Mouse (Mus musculus): ENCODE data around the gene Vsx2. TPM values are rescaled to one million over a fixed set of nuclear protein-coding genes. Genes with fewer than 3 reads are reported as not detected.
A peak's percentile ranks its signal among the peaks of the same experiment; 100 is the strongest.
"Not testable (repeated sequence)": the region's sequence is repeated elsewhere in the genome, so short reads cannot be mapped to it uniquely, and the experiment has no call there.

Gene Vsx2
- 5.4 and 10.1 TPM in 2 replicates for polyA plus RNA-seq (2015; fragmentation: Nextera tagmentation; extraction: Ambion mirVana)

DNA sequence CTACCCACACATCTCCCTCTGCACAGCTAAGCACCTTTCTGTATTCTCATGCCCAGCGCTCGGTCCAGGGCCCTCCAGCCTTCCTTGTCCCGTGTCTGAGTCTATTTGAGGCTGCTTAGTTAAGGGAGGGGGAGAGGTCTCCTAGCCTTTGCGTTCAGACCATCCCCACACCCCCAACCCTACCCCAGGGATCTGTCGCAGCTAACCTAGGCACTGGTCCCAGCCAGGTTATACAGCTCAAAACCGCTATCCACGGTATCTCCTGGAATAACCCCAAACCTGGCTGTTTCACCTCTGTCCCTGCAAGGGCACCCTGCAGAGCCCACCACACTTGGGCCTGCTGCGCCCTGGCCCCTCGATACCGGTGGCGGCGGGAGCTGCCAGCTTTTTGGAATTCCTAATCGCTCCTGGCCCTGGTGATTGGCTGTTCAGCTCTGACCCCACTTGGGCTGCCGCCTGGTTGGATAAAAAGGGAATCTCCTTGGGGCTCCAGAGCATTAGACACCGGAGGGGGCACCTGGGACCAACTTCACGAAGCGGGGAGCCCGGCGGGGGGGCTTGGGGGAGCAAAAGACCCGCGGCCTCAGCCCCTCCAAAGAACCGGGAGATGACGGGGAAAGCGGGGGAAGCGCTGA lies at the start of gene Vsx2:
TSS of gene Vsx2 (plus strand) at position 427 of the 635 bp plus-strand sequence.
- Histone ChIP-seq H3K4me3 (peak within 1 kb of the TSS; percentile 21), H3K36me3 (no peaks in the 10 kb centered on the region), H3K9ac (no peak within 1 kb of the TSS), H3K9me3 (no peaks in the 10 kb centered on the region), H3K27me3 (peaks cover 96% of the 10 kb centered on the region), H3K27ac (no peak within 1 kb of the TSS), H3K4me2 (peak within 1 kb of the TSS; percentile 17), H3K4me1 (replicated peaks) (peaks cover 15% of the 10 kb centered on the region)
- 2% methylated on average over 25 of the region's 25 CpGs for WGBS
- ATAC-seq (ENCODE audit: low FRiP score), result 0 out of 2 replicates have a peak, but pooled peaks have one; percentile 28

DNA sequence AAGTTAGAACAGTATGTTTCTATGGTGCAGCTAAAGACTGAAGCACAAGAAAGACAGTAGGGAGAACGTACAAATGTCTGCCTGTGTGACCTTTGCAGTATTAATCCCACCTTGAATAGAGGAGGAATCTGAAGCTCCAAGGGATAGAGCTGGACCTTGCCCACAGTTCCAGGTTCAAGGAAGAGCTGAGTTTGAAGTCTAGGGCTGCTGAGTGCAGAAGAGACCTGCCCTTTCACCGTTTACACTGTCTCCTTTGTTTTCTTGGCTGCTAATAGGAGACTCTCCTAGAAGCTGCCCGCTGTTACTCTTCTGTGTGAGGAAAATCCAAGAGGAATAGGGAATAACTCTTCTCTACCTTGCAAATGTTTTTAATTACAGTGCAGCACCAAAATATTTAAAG lies 45.8 kb upstream of the Vsx2 start:
- Histone ChIP-seq H3K9ac (no peak overlapping the region), H3K27me3 (peaks cover 60% of the 10 kb centered on the region), H3K36me3 (no peaks in the 10 kb centered on the region), H3K4me3 (no peak overlapping the region), H3K27ac (no peak overlapping the region), H3K4me1 (replicated peaks) (peaks cover 12% of the 10 kb centered on the region), H3K9me3 (no peaks in the 10 kb centered on the region), H3K4me2 (no peak overlapping the region)
- no peak for ATAC-seq (ENCODE audit: low FRiP score)
- 64% methylated on average over 3 of the region's 3 CpGs for WGBS

DNA sequence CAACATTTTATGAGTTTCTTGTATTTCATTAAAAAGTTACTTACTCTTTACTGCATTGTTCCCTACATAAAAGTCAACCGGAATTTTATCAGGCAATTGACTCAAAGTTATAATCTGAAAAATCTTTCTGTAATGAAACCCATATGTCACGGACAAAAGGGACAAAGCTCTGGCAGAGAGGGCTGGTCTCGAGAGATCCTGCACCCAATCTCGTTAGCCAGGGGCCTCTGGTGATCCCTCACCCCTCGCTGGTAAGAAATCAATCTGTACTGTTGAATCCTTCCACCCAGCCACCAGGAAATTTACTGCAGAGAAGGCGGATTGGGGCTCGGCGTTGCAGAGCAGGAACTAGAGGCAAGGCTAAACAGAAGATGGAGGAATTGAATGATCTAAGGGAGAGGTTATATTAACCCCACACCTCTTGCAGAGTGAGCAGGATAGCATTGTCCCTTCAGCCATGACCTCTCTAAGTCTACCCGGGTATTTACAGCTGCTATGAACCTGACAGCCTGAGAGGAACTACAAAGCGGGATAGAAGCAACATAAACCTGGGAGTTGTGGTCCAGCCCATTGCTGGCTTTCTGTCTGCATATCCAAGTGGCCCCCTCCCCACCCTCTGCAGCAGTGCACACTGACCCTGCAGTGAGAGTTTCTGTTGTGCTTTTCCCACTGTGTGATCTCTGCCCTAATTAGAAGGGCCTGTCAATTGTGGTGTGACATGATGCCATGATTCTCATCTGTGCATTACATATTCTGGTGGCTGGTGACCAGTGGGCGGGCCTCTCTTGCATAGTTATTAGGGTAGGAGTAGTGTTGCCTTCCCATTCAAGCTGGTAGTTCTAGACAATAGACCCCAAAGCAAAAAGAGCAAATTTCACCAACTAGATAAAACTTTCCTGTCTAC lies 45.2 kb upstream of the Vsx2 start:
- H3K27ac ChIP-seq, result no peak overlapping the region
- H3K36me3 ChIP-seq, result no peaks in the 10 kb centered on the region
- ATAC-seq (ENCODE audit: low FRiP score), result no peak
- 65% methylated on average over 11 of the region's 11 CpGs for WGBS
- no peak overlapping the region; the same call in 1 of the 2 replicates for H3K9ac ChIP-seq
- H3K4me2 ChIP-seq, result no peak overlapping the region
- H3K4me1 ChIP-seq (replicated peaks), result peaks cover 12% of the 10 kb centered on the region
- peaks cover 67% of the 10 kb centered on the region for H3K27me3 ChIP-seq
- H3K9me3 ChIP-seq, result no peaks in the 10 kb centered on the region
- H3K4me3 ChIP-seq, result no peak overlapping the region

DNA sequence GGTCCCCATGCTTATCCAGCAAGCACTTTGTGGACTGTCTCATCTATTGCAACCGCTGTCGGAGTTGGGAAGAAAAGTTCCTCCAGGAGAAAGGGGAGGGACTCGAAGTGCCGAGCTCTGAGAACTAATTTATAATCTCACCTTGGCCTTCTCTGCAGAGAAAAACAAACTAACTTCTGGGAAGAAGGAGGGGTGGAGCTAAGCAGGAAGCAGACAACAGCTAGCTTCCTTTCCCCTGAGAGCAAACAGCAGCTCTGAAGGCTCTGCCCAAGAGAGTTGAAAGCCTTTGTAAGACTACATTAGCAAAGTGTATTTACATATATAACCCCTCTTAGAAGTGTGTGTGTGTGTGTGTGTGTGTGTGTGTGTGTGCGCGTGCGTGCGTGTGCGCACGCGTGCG lies 44.1 kb upstream of the Vsx2 start:
- H3K36me3 ChIP-seq, result no peaks in the 10 kb centered on the region
- no peaks in the 10 kb centered on the region for H3K9me3 ChIP-seq
- H3K4me2 ChIP-seq, result no peak overlapping the region
- no peak for ATAC-seq (ENCODE audit: low FRiP score)
- 86% methylated on average over 12 of the region's 12 CpGs for WGBS
- no peak overlapping the region for H3K4me3 ChIP-seq
- no peak overlapping the region for H3K27ac ChIP-seq
- peaks cover 74% of the 10 kb centered on the region for H3K27me3 ChIP-seq
- H3K9ac ChIP-seq, result no peak overlapping the region
- peaks cover 12% of the 10 kb centered on the region for H3K4me1 ChIP-seq (replicated peaks)

DNA sequence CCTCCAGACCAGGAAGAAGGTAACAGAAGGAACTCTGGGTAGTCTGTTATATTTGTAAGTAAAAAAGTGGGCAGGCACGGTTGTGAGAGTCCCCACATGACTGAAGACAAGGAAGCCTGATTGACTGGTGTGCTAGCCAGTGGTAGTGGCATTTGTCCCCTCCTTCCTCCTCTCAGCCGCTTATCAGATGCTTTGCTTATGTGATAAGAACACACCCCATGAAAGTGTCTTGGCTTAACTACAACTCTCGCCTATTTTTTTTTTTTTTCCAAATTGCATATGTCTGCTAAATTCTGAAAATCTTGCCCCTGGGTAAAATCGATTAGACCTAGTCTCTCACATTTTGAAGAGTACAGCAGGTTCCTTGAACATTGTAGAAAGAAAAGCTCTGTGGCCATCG lies 39.1 kb upstream of the Vsx2 start:
- ATAC-seq (ENCODE audit: low FRiP score), result no peak
- Histone ChIP-seq H3K4me3 (no peak overlapping the region), H3K27me3 (peaks cover 74% of the 10 kb centered on the region)

DNA sequence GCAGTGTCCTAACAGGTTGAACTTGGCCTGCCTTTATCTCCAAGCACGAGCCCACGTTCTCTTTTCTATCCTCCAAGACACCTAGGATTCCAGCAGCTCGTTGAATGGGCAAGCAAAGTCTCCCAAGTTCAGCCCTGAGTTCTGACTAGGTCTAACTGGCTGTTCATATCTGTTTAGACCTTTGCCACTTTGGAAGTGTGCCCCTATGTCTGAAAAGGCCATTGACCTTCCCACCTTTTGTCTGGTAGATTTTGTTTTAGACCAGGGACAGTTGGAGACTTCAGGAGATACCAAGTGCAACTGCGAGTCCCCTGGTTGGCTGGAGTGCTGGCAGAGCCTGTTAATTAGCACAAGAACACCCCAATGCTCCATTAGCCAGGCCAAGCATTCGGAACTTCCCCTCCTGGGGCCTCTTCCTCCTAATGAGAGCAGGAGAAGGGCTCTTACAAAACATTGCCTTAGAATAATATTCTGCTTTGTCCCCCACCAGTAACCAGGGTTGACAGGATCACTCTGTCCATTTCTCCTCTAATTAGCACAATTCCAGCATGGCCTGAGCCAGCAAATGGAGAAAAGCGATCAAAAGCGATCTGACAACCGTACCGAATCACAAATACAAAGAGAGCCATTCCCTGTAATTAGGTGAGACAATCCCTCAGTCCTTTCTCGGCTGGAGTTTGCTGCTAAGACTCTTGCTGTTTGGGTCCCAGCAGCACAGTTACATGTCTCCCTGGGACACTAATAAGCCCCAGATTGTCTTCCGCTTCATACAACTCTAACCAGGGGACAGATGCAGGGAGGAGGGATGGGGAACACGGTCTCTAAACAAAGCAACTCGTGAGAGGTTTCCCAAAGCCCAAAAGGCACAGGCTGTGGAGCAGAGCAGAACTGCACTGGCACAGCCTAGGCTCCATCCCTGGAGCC lies 37.4 kb upstream of the Vsx2 start:
- peak; percentile 84 for ATAC-seq (ENCODE audit: low FRiP score)
- peaks cover 75% of the 10 kb centered on the region for H3K27me3 ChIP-seq
- H3K9me3 ChIP-seq, result no peaks in the 10 kb centered on the region
- WGBS, result 34% methylated on average over 13 of the region's 13 CpGs
- H3K27ac ChIP-seq, result peak overlapping the region; percentile 70
- H3K4me1 ChIP-seq (replicated peaks), result peaks cover 32% of the 10 kb centered on the region
- no peak overlapping the region for H3K4me2 ChIP-seq
- H3K4me3 ChIP-seq, result no peak overlapping the region
- H3K9ac ChIP-seq, result no peak overlapping the region
- no peaks in the 10 kb centered on the region for H3K36me3 ChIP-seq

More for the DNA sequence above, 39.1 kb upstream of the Vsx2 start:
- H3K9ac ChIP-seq, result no peak overlapping the region
- no peak overlapping the region for H3K4me2 ChIP-seq
- H3K36me3 ChIP-seq, result no peaks in the 10 kb centered on the region
- WGBS, result 93% methylated on average over 5 of the region's 5 CpGs
- no peak overlapping the region for H3K27ac ChIP-seq
- peaks cover 32% of the 10 kb centered on the region for H3K4me1 ChIP-seq (replicated peaks)
- H3K9me3 ChIP-seq, result no peaks in the 10 kb centered on the region

DNA sequence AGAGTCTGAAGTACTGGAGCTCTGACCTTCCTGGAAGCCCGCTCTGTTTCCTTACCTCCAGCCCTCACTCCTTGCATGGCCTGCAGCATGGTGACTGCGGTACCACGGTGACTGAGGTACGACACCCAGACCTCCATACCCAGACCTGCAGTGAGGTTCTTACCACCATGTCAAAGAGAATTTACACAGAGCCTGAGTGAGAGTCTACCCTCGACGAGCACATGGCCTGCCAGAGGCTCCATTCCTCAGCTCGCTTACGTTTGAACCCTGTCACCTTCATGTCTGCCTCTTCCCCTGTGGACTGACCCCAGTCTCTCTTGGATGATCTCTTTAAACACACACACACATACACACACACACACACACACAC lies 36.7 kb upstream of the Vsx2 start:
- H3K4me3 ChIP-seq, result no peak overlapping the region
- no peak overlapping the region for H3K4me2 ChIP-seq
- peaks cover 69% of the 10 kb centered on the region for H3K27me3 ChIP-seq
- H3K9me3 ChIP-seq, result no peaks in the 10 kb centered on the region
- H3K4me1 ChIP-seq (replicated peaks), result peaks cover 32% of the 10 kb centered on the region
- H3K27ac ChIP-seq, result peak overlapping the region; percentile 70
- no peak for ATAC-seq (ENCODE audit: low FRiP score)
- no peak overlapping the region for H3K9ac ChIP-seq
- H3K36me3 ChIP-seq, result no peaks in the 10 kb centered on the region
- 63% methylated on average over 8 of the region's 8 CpGs for WGBS

DNA sequence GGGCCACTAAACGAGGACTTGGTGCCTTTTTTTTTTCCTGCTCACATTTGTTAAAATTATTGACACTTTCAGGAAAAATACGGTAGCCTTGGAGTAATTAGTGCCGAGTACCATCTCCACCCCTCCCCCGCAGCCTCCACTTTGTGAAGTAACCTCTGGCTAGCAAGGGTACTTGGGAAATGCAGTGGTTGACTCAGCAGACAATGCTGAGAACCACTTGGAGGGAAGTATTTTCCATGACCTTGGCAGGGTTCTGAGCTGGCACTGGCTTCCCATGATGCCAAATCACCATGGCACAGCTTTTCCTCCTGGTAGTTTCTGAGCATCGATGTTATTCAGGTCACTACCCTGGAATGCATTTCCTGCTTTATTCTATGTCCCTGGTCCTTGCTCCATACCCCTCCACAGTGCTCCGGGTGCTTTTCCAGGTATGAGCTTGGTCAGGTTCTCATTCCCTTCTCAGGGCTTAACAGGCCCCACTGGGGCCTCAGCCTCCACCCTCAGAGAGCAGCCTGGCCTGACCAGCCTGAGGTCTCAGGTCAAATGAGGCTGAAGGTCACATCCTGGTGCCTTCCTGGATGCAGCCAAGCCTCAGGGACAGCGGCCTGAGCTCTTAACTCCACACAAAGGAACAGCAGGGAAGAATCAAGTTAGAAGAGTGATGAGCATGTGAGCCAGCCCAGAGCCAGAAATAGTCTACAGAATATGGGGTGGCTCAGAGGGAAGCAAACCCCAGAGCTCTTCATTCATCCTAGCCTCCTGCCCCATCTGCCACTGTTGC lies 35.7 kb upstream of the Vsx2 start:
- Histone ChIP-seq H3K9ac (no peak overlapping the region), H3K4me1 (replicated peaks) (peaks cover 32% of the 10 kb centered on the region), H3K27ac (no peak overlapping the region), H3K4me3 (no peak overlapping the region), H3K9me3 (no peaks in the 10 kb centered on the region), H3K36me3 (no peaks in the 10 kb centered on the region), H3K4me2 (no peak overlapping the region), H3K27me3 (peaks cover 69% of the 10 kb centered on the region)
- ATAC-seq (ENCODE audit: low FRiP score), result no peak
- 67% methylated on average over 7 of the region's 7 CpGs for WGBS

DNA sequence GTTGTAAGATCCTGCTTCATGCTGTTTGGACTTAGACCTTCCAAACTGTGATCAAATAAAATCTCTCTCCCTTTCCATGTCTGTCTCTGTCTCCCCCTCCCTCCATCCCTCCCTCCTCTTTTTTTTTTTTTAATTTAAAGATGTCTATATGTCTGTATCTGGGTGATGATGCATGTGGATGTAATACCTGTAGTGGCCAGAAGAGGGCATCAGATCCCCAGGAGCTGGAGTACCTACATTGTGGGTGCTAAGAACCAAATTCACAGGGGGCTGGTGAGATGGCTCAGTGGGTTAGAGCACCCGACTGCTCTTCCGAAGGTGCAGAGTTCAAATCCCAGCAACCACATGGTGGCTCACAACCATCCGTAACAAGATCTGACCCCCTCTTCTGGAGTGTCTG lies 30.0 kb upstream of the Vsx2 start:
- H3K27ac ChIP-seq; H3K9ac ChIP-seq; H3K4me1 ChIP-seq (replicated peaks); H3K9me3 ChIP-seq; H3K4me2 ChIP-seq; H3K36me3 ChIP-seq; H3K4me3 ChIP-seq; ATAC-seq (ENCODE audit: low FRiP score): not testable (repeated sequence)
- H3K27me3 ChIP-seq, result peaks cover 86% of the 10 kb centered on the region
- 98% methylated on average over 3 of the region's 3 CpGs for WGBS

DNA sequence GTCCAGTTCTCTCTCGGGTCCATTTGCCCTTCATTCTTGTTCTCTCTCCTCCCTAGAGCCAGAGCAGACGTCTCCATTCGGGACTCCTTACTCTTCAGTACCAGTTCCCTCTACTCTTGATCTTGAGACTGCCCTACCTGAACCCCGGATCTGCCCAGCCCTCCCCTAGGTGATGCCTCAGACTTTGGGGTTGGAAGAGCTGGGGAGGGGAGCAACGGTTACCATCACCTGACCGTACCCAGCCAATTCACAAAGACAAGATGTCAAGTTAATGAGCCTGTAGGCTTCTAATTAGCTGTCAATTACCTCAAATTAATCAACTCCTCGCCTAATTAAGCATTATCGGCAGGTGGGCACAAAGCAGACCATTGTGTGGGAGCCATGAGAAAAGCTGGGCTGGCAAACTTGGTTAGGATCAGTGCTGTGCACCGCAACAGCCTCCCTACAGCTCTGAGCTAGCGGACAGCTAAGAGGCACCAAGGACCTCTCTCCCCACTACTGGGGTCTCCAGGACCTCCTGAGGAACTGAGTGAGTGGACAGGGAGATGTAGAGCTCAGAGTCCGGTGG lies 28.1 kb upstream of the Vsx2 start:
- Histone ChIP-seq H3K4me3 (no peak overlapping the region), H3K9me3 (no peaks in the 10 kb centered on the region), H3K4me1 (replicated peaks) (peaks cover 5% of the 10 kb centered on the region; the same call in 1 of the 2 replicates), H3K4me2 (no peak overlapping the region), H3K9ac (no peak overlapping the region), H3K36me3 (no peaks in the 10 kb centered on the region), H3K27me3 (peaks cover 73% of the 10 kb centered on the region), H3K27ac (no peak overlapping the region)
- 67% methylated on average over 11 of the region's 11 CpGs for WGBS
- ATAC-seq (ENCODE audit: low FRiP score), result no peak

DNA sequence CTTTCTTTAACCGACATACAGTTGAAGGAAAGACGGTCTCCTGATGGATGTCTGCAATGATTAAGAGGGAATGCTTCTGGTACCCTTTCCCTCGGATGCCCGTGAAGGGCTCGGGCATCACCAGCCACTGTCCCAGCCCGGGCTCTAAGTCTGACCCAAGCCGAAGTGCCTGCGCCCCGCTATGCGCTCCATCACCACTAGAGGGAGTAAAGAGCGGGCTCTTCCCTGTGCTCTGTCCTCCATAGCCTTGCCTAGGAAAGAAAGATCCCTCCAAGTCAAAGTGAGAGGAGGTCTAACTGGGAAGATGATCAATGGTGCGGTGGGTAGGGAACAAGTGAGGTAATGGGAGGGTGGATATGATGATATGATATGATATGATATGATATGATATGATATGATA lies 23.5 kb upstream of the Vsx2 start:
- no peak overlapping the region for H3K9ac ChIP-seq
- H3K36me3 ChIP-seq, result no peaks in the 10 kb centered on the region
- no peak overlapping the region for H3K27ac ChIP-seq
- ATAC-seq (ENCODE audit: low FRiP score), result peak; percentile 66
- WGBS, result 6% methylated on average over 12 of the region's 12 CpGs
- peaks cover 13% of the 10 kb centered on the region for H3K4me1 ChIP-seq (replicated peaks)
- peaks cover 63% of the 10 kb centered on the region for H3K27me3 ChIP-seq
- H3K4me3 ChIP-seq, result no peak overlapping the region
- H3K9me3 ChIP-seq, result no peaks in the 10 kb centered on the region
- H3K4me2 ChIP-seq, result no peak overlapping the region
